Mouse (Mus musculus): Measurements from ENCODE around the gene Vps25. TPM values are rescaled to one million over a fixed set of nuclear protein-coding genes. Genes with fewer than 3 reads are reported as not detected.
A peak's percentile ranks its signal among the peaks of the same experiment; 100 is the strongest.

The Vps25 gene
- polyA plus RNA-seq, 1 experiment: 92.6 TPM

DNA sequence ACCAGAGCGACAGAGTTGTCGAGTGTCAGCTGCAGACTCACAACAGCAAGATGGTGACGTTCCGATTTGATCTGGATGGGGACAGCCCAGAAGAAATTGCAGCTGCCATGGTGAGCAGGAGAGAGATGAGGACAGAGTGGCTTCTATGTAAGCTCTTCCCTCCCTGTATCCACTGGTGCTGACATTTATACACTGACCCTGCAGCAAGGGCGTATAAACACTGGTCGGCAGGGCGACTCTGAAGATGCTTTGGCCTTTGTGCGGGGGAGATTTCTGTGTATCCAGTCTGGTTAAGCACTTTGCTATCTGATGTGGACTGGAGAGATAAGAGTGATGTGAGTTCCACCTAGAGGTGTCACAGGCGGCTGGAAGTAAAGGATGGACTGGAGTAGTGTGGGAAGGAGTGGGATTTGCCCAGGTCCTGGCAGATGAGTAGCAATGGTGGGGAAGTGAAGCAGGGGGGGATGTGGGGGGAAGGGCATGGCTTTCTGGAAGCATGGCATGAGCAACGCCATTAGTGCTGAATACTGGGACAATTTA lies 16.1 kb downstream of the Vps25 start:
- H3K27ac ChIP-seq (ENCODE audit: control insufficient read depth, insufficient read depth, low read length): no peak overlapping the region
- WGBS: 61% methylated on average over 10 of the region's 10 CpGs
- DNase-seq: no peak

GRCm38 (mm10) chr11:101272446-101272845 lies 18.9 kb downstream of the Vps25 start:
- DNase-seq: no peak
- TF ChIP-seq POLR2A (IDR thresholded peaks at IDR 0.05; ENCODE audit: control insufficient read depth, extremely low read depth, insufficient read depth, low read length, poor library complexity) (no peak), CTCF (IDR thresholded peaks at IDR 0.05; ENCODE audit: borderline replicate concordance, control insufficient read depth, extremely low read depth, insufficient read depth, low read length, poor library complexity) (no peak)
- Histone ChIP-seq H3K4me3 (ENCODE audit: control insufficient read depth, insufficient read depth, low read length) (no peak overlapping the region), H3K36me3 (ENCODE audit: control insufficient read depth, insufficient read depth, low read length) (no peaks in the 10 kb centered on the region), H3K4me1 (replicated peaks; ENCODE audit: control insufficient read depth, insufficient read depth, low read length) (0 out of 2 replicates have a peak, but pooled peaks cover 3% of the 10 kb centered on the region), H3K27ac (ENCODE audit: control insufficient read depth, insufficient read depth, low read length) (no peak overlapping the region), H3K27me3 (ENCODE audit: control insufficient read depth, insufficient read depth, low read length) (peaks cover 2% of the 10 kb centered on the region; the same call in 1 of the 2 replicates)
- 84% methylated on average over 3 of the region's 3 CpGs for WGBS

More for the DNA sequence above, 16.1 kb downstream of the Vps25 start:
- TF ChIP-seq CTCF (IDR thresholded peaks at IDR 0.05; ENCODE audit: borderline replicate concordance, control insufficient read depth, extremely low read depth, insufficient read depth, low read length, poor library complexity) (no peak), POLR2A (IDR thresholded peaks at IDR 0.05; ENCODE audit: control insufficient read depth, extremely low read depth, insufficient read depth, low read length, poor library complexity) (no peak)
- Histone ChIP-seq H3K27me3 (ENCODE audit: control insufficient read depth, insufficient read depth, low read length) (peaks cover 5% of the 10 kb centered on the region; the same call in 1 of the 2 replicates), H3K4me3 (ENCODE audit: control insufficient read depth, insufficient read depth, low read length) (no peak overlapping the region), H3K36me3 (ENCODE audit: control insufficient read depth, insufficient read depth, low read length) (no peaks in the 10 kb centered on the region), H3K4me1 (replicated peaks; ENCODE audit: control insufficient read depth, insufficient read depth, low read length) (0 out of 2 replicates have a peak, but pooled peaks cover 3% of the 10 kb centered on the region)

- 92% methylated on average over 4 of the region's 4 CpGs for WGBS
- no peak for DNase-seq
- Histone ChIP-seq H3K27ac (ENCODE audit: control insufficient read depth, insufficient read depth, low read length) (no peak overlapping the region), H3K4me1 (replicated peaks; ENCODE audit: control insufficient read depth, insufficient read depth, low read length) (peaks cover 15% of the 10 kb centered on the region), H3K4me3 (ENCODE audit: control insufficient read depth, insufficient read depth, low read length) (no peak overlapping the region), H3K27me3 (ENCODE audit: control insufficient read depth, insufficient read depth, low read length) (no peaks in the 10 kb centered on the region), H3K36me3 (ENCODE audit: control insufficient read depth, insufficient read depth, low read length) (no peaks in the 10 kb centered on the region)
- TF ChIP-seq CTCF (IDR thresholded peaks at IDR 0.05; ENCODE audit: borderline replicate concordance, control insufficient read depth, extremely low read depth, insufficient read depth, low read length, poor library complexity) (no peak), POLR2A (IDR thresholded peaks at IDR 0.05; ENCODE audit: control insufficient read depth, extremely low read depth, insufficient read depth, low read length, poor library complexity) (no peak)
Measured at GRCm38 (mm10) chr11:101275309-101275708, 21.8 kb downstream of the Vps25 start.

DNA sequence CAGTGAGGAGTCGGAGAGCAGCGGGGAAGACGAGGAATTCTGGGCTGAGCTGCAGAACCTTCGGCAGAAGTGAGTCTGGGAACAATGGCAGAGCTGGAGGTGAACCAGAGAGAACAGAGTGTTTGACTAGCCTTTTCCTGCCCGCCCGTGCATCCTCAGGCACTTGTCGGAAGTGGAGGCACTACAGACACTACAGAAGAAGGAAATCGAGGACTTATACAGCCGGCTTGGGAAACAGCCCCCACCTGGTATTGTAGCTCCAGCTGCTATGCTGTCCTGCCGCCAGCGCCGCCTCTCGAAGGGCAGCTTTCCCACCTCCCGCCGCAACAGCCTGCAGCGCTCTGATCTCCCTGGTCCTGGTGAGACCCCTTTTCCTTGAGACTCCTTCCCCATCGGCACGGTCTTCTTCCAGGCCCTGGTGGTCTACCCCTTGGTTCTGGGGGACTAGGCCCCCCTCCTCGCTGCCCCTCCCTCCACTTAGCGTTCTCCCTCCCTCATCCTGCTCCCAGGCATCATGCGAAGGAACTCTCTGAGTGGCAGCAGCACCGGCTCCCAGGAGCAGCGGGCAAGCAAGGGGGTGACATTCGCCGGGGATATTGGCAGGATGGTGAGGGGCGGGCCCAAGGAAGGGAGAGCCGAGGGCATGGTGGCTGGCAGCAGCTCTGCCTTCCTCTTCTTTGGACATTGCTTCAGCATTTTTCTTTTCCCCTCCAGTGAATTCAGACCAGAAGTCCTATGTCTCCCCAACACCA lies 23.0 kb downstream of the Vps25 start:
- no peak overlapping the region for H3K27ac ChIP-seq (ENCODE audit: control insufficient read depth, insufficient read depth, low read length)
- no peak for TF ChIP-seq POLR2A (IDR thresholded peaks at IDR 0.05; ENCODE audit: control insufficient read depth, extremely low read depth, insufficient read depth, low read length, poor library complexity)
- TF ChIP-seq CTCF (IDR thresholded peaks at IDR 0.05; ENCODE audit: borderline replicate concordance, control insufficient read depth, extremely low read depth, insufficient read depth, low read length, poor library complexity): no peak
- H3K4me3 ChIP-seq (ENCODE audit: control insufficient read depth, insufficient read depth, low read length): no peak overlapping the region
- H3K4me1 ChIP-seq (replicated peaks; ENCODE audit: control insufficient read depth, insufficient read depth, low read length): peaks cover 15% of the 10 kb centered on the region
- no peaks in the 10 kb centered on the region for H3K36me3 ChIP-seq (ENCODE audit: control insufficient read depth, insufficient read depth, low read length)
- no peak for DNase-seq
- WGBS: 90% methylated on average over 27 of the region's 27 CpGs
- H3K27me3 ChIP-seq (ENCODE audit: control insufficient read depth, insufficient read depth, low read length): no peaks in the 10 kb centered on the region

- 57% methylated on average over 12 of the region's 12 CpGs for WGBS
- peak overlapping the region; percentile 60 for H3K4me3 ChIP-seq (ENCODE audit: control insufficient read depth, insufficient read depth, low read length)
- H3K27me3 ChIP-seq (ENCODE audit: control insufficient read depth, insufficient read depth, low read length): no peaks in the 10 kb centered on the region
- peaks cover 15% of the 10 kb centered on the region for H3K4me1 ChIP-seq (replicated peaks; ENCODE audit: control insufficient read depth, insufficient read depth, low read length)
- no peaks in the 10 kb centered on the region for H3K36me3 ChIP-seq (ENCODE audit: control insufficient read depth, insufficient read depth, low read length)
- no peak for TF ChIP-seq POLR2A (IDR thresholded peaks at IDR 0.05; ENCODE audit: control insufficient read depth, extremely low read depth, insufficient read depth, low read length, poor library complexity)
- no peak for TF ChIP-seq CTCF (IDR thresholded peaks at IDR 0.05; ENCODE audit: borderline replicate concordance, control insufficient read depth, extremely low read depth, insufficient read depth, low read length, poor library complexity)
- DNase-seq: no peak
- no peak overlapping the region for H3K27ac ChIP-seq (ENCODE audit: control insufficient read depth, insufficient read depth, low read length)
Measured at GRCm38 (mm10) chr11:101277381-101278222, 24.1 kb downstream of the Vps25 start.
